Mouse (Mus musculus): ENCODE data around the gene Cfap44. TPM values are rescaled to one million over a fixed set of nuclear protein-coding genes. Genes with fewer than 3 reads are reported as not detected.

The Cfap44 gene
- polyA plus RNA-seq, 1 experiment = 0.04 TPM

- DNase-seq (ENCODE audit: low spot score) = no peak
Measured at GRCm38 (mm10) chr16:44494441-44495108, 100.0 kb downstream of the Cfap44 start.

GRCm38 (mm10) chr16:44496971-44497464, 102.4 kb downstream of the Cfap44 start:
- DNase-seq (ENCODE audit: low spot score) = no peak

- DNase-seq (ENCODE audit: low spot score) = no peak
Measured at GRCm38 (mm10) chr16:44498447-44498846, 103.9 kb downstream of the Cfap44 start.

- DNase-seq (ENCODE audit: low spot score) = no peak
Measured at GRCm38 (mm10) chr16:44501783-44502182, 107.2 kb downstream of the Cfap44 start.

GRCm38 (mm10) chr16:44502325-44502724, 107.7 kb downstream of the Cfap44 start:
- DNase-seq (ENCODE audit: low spot score) = no peak

- no peak for DNase-seq (ENCODE audit: low spot score)
Measured at GRCm38 (mm10) chr16:44502895-44503575, 108.4 kb downstream of the Cfap44 start.

- DNase-seq (ENCODE audit: low spot score) = no peak
Measured at GRCm38 (mm10) chr16:44505243-44505642, 110.6 kb downstream of the Cfap44 start.

- no peak for DNase-seq (ENCODE audit: low spot score)
Measured at GRCm38 (mm10) chr16:44507027-44507929, 112.7 kb downstream of the Cfap44 start.

GRCm38 (mm10) chr16:44508025-44508424, 113.4 kb downstream of the Cfap44 start:
- no peak for DNase-seq (ENCODE audit: low spot score)

- DNase-seq (ENCODE audit: low spot score) = no peak
Measured at GRCm38 (mm10) chr16:44508772-44509171, 114.2 kb downstream of the Cfap44 start.

GRCm38 (mm10) chr16:44509458-44510344, 115.1 kb downstream of the Cfap44 start:
- DNase-seq (ENCODE audit: low spot score) = no peak

- no peak for DNase-seq (ENCODE audit: low spot score)
Measured at GRCm38 (mm10) chr16:44510521-44511213, 116.1 kb downstream of the Cfap44 start.

GRCm38 (mm10) chr16:44516498-44516897, 121.9 kb downstream of the Cfap44 start:
- no peak for DNase-seq (ENCODE audit: low spot score)

- no peak for DNase-seq (ENCODE audit: low spot score)
Measured at GRCm38 (mm10) chr16:44523595-44523994, 129.0 kb downstream of the Cfap44 start.

- no peak for DNase-seq (ENCODE audit: low spot score)
Measured at GRCm38 (mm10) chr16:44526044-44526443, 131.4 kb downstream of the Cfap44 start.

- DNase-seq (ENCODE audit: low spot score) = no peak
Measured at GRCm38 (mm10) chr16:44526689-44527088, 132.1 kb downstream of the Cfap44 start.

GRCm38 (mm10) chr16:44527218-44527905, 132.8 kb downstream of the Cfap44 start:
- DNase-seq (ENCODE audit: low spot score) = no peak

- DNase-seq (ENCODE audit: low spot score) = no peak
Measured at GRCm38 (mm10) chr16:44528955-44529354, 134.4 kb downstream of the Cfap44 start.

GRCm38 (mm10) chr16:44529691-44530090, 135.1 kb downstream of the Cfap44 start:
- DNase-seq (ENCODE audit: low spot score) = no peak

- DNase-seq (ENCODE audit: low spot score) = no peak
Measured at GRCm38 (mm10) chr16:44530191-44530590, 135.6 kb downstream of the Cfap44 start.
